Mouse (Mus musculus): ENCODE measurements at regions not wholly inside any gene's neighbourhood (a gene's known extent, or its start where the extent isn't known, plus 50 kb on each side); places are given as distances from the start of the nearest gene placed in this dataset.

DNA sequence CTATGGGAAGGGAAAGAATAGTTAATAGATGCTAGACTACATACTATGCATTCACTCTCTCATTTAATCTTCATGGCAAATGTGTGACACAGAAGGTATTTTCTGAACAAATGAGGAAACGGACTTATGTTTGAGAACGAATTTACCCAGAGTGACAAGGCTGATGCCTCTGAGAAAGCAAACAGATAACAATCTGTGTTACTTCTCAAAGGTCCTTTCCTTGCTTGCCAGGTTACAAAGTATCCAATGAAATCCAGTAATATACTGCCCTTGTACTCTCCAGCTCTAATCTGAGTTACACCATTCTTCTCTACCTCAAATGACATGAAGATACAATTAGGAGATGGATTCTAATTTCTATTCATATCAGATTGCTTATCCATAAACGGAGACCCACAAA, 183.8 kb upstream of the Fgf13 start:
- ATAC-seq (replicated peaks; ENCODE audit: poor library complexity): no peak

DNA sequence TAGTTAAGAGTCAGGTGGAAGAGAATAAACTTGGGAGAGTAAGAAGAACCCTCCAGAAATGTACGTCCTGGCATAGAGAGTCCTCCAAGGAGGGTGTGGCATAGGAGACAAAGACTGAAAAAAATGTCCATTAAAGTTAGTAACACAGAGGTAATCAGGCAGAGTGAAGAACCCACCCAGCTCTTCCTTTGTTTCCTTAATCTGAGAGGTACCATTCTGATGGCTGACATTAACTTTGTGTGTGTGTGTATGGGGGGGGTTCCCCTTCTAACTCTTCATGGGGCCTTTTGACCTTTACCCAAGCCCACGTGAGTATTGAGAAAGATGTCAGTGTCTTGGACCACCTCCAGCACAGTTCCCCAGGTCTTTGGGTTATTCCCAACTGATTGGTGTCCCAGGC, 135.9 kb upstream of the Fgf13 start:
- ATAC-seq (replicated peaks; ENCODE audit: poor library complexity): no peak

DNA sequence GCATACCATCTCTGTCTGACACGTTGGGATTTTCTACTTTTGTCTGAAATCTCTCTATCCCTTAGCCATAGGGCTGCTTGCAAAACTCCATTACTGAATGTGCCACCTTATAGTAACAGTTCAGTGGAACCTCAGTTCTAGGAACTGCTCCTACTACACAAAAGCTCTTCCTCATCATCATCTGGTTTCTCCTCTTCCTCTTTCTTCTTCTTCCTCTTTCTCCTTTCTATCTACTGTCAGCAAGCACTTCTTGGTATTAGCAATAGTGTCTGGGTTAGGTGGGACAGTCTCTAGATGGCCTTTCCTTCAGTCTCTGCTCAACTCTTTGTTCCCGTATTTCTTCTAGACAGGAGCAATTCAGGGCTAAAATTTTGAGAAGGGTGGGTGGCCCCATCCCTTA, 133.2 kb upstream of the Fgf13 start:
- peak; percentile 46 for ATAC-seq (replicated peaks; ENCODE audit: poor library complexity)

DNA sequence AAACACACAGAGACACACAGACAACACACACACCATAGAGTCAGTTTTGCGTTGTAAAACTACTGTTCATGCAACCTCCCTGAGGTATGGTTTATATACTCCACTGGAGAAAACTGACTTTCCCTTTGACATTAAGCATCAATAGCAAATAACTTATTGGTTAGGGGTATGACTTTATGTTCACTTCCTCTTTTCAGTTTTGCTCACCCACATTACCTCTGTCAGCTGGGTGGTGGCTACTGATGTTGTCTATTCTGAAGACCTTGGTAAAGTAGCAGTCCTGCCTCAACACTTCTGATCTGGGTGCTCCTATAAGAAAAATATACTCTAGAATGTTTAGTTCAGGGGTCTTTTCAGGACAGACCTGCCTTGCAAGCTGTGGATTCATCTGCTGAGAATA, 131.9 kb upstream of the Fgf13 start:
- no peak for ATAC-seq (replicated peaks; ENCODE audit: poor library complexity)

DNA sequence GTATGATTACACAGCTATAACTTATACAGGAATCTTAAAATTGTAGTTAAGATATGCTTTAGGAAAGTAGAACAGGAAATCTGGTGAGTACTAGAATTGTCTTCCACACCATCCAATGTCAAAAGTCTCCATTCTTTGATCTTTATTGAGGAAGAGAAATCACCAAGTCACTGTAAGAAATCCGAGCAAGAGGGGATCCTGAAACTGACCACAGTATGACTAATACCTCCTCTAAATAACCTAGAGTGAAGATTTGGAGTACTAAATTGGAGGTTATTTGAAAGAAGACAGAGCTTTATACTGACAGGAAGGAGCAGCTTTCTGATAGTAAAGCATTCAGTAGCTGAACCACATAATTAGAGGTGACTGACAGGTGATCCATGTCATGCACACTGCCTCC, 125.2 kb upstream of the Fgf13 start:
- peak; percentile 73 for ATAC-seq (replicated peaks; ENCODE audit: poor library complexity)

DNA sequence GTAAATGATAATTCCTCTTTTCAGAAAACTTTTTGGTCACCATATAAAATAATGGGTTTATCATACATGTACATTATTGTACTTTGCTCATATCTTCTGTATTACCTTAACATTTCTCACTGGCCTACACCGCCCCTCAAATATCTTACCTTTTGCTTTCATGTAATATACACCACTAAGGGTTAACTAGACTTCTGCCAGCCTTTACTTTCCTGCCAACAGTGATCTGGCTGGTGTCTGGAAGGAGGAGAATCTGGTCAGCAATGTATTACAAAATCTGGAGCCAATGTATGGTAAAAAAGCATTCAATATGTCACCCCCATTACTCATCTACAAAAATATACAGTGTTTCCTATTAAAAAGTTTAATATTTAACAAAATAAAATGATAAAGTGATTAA, 122.6 kb upstream of the Fgf13 start:
- ATAC-seq (replicated peaks; ENCODE audit: poor library complexity): no peak

DNA sequence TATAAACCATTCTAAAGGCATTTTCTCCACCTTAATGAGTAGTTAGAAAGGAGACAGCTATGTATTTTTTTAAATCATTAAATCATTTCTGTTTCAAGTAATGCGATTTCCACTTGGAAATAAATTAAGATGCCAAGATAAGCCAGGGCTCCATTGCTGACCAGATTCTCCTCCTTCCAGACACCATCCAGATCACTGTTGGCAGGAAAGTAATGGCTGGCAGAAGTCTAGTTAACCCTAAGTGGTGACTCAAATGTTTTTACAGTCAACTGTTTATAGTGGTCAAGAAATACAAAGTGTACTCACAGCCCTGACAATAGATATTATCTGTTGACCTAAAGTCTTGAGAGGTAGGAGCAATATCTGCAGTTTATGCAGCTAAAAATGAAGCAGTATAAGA, 121.7 kb upstream of the Fgf13 start:
- ATAC-seq (replicated peaks; ENCODE audit: poor library complexity): no peak

Data from megakaryocyte progenitor cell, adult 5-6 weeks (primary cell).